Mouse (Mus musculus): ENCODE measurements at regions not wholly inside any gene's neighbourhood (a gene's known extent, or its start where the extent isn't known, plus 50 kb on each side); places are given as distances from the start of the nearest gene placed in this dataset.

DNA sequence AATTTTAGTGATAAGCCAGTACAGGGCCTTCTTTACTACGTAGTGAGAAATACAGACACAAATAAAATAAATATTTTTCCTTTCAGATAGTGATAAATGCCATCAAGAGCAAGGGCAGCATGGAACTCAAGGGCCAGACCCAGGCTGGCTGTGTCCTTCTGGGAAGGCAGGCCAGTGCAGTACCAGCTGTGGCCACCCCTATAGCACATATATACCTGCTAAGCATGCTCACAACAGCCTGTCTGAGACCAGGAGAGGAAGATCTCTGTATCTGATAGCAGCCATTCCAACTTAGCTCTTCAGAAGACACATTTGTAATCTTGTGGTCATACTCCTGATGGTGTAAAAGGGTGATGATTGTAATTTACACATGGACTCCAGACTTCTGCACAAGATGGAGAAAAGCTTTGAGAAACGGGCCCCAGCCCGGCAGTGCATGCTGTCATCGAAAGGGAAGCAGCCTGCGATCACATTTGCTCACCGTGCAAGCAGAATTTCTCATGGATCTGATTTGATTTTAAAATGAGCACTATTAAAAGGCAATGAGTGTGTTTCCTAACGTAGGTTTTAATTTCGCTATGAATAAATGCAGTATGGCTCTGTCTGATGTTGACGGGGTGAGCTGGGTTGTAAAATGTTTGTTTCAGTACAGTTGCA, 335.6 kb downstream of the Tmem38b start:
- peak in 1 of 2 experiments; percentile 4 for DNase-seq (ENCODE audit: low spot score in 2 of 2)

GRCm38 (mm10) chr4:54162308-54162707, 336.5 kb downstream of the Tmem38b start:
- DNase-seq (ENCODE audit: low spot score in 2 of 2): no peak

- DNase-seq (ENCODE audit: low spot score in 2 of 2): no peak
Measured at GRCm38 (mm10) chr4:54170202-54170931, 344.5 kb downstream of the Tmem38b start.

DNA sequence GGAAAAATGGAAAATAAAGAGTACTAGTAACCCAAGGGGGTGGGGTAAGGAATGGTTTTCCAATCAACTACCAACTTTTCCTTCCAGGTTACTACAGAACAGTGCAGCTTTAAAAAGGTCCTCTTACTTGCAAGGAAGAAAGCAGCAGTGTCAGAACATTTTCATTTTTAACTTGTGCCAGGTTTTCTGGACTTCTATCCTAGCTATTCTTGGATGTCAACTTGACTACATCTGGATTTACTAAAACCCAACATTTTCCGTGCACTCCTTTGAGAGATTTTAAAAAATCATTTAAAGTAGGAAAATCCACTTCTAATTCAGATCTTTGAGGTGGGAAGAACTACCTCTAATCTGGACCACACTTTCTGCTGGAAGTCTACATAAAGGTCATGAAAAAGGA, 358.4 kb downstream of the Tmem38b start:
- no peak for DNase-seq (ENCODE audit: low spot score in 2 of 2)

DNA sequence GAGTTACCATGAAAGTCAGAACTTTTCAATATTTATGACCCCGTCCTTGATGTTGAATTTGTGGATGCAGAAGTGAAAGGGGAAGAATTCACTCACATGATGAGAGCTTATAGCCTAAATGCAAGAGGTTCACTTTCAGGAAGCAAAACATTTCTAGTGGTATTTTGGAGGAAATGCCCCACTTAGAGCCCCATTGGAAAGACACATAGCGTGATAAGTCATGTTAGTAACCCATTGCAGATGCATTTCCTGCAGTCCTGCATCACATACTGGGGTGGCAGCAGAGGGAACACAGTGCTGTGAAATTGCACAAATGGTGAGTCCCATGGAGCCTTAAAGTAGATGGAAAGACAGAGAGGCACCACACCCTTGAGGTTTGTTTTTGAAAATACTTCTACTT, 369.9 kb downstream of the Tmem38b start:
- no peak for DNase-seq (ENCODE audit: low spot score in 2 of 2)

DNA sequence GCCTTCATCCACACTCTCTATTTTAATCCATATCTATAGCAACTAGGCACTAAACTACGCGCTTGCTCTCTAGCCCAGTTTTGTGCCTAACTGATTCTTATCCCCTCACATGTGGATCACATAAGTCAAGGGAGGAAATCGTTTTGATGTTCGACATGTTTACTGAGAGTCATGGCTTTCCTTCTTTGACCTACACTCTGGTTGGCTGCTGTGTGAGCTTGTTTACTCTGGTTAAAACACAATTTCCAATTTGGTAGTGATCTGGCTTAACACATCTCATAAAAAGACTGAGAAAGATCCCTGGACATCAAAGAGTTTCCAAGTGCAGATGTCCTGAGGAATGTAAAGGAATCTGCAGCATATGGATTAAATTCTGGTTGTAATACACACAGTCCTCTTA, 376.6 kb downstream of the Tmem38b start:
- DNase-seq (ENCODE audit: low spot score in 2 of 2): no peak

GRCm38 (mm10) chr4:54224572-54224971, 398.7 kb downstream of the Tmem38b start:
- DNase-seq (ENCODE audit: low spot score in 2 of 2): no peak
